Mouse (Mus musculus) natural killer cell, adult 2 months (primary cell): ENCODE data around the gene Oxsr1.
A peak's percentile ranks its signal among the peaks of the same experiment; 100 is the strongest.
"Not testable (repeated sequence)": the region's sequence is repeated elsewhere in the genome, so short reads cannot be mapped to it uniquely, and the experiment has no call there.

Experiments used
- DNase-seq, 2 experiments: peaks; one replicate each; pipeline ENCODE4 v3.0.0; 2022; ENCODE audit warnings: low spot score in 2 of 2

Gene Oxsr1

DNA sequence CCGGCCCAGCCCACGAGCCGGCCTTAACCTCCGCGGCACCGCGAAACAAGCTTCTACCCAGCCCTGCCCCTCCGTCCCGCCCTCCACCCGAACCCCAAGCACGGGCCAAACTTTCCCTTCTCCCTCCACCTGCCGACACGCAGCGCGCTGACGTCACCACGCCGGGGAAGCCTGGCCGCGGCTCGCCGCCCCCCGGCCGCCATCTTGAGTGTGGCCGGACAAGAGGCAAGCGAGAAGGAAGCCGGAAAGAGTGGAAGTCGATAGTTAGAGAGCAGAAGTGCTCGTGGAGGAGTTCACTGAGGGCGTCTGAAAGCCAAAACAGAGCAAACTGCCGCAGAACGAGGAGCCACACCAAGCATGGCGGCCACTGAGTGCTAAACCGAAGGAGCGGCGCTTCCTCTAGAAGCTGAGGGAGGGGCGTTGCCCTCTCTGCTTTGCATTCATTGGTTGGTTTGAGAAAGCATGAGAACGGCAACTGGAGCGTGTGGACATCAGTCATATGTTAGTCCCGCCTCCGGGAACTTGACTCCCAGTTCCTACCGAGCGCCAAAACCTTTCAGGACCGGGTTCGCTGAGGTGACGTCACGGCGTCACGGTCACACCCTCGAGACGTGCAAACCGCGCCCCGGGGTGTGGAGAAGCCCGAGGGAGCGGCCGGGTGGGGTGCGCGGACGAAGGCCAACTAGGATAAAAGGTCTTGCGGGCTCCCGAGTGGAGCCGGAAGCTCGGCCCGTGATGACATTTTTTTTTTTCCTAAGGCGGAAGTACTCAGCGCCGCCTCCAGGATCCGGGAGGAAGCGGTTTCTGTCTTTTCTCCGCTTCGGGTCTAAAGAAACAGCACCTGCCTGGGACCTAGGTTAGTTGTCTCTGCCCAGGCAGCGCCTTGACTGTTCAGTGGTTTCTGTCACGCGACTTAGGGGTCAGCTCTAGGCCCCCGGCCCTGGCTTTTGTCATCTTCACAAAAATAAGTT is at the start of gene Oxsr1:
Gene Oxsr1 (minus strand): TSS at position 139 of the 971 bp plus-strand sequence.
- DNase-seq, result peak; percentile 98 to 99

DNA sequence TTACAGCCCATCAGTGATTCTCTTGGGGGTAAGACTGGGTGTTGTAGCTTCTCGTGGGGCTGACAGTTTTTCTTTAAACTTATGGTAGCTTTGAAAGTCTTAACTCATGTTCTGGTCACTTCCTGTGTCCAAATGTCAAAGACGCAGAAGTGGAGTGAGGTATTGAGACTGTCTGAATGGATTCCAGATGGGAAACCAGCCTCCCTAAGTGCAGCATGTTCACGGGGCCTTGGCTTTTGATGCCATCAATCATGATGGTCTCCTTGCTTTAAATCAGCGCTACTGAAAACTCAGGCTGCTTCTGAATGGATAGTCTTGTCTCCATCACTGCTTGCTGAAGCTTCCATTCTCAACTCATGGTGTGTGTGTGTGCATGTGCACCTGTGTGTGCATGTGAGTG is 49.0 kb upstream of the Oxsr1 start:
- no peak for DNase-seq

DNA sequence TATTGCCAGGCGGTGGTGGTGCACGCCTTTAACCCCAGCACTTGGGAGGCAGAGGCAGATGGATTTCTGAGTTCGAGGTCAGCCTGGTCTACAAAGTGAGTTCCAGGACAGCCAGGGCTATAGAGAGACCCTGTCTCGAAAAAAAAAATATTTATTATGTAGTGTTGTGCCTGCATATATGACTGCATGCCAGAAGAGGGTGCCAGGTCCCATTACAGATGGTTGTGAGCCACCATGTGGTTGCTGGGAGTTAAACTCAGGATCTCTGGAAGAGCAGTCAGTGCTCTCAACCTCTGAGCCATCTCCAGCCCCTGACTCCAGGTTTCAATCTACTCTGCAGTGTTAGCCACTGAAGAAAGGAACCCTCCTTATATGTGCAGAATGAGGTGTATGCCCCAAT is 48.5 kb upstream of the Oxsr1 start:
- DNase-seq, result not testable (repeated sequence)

DNA sequence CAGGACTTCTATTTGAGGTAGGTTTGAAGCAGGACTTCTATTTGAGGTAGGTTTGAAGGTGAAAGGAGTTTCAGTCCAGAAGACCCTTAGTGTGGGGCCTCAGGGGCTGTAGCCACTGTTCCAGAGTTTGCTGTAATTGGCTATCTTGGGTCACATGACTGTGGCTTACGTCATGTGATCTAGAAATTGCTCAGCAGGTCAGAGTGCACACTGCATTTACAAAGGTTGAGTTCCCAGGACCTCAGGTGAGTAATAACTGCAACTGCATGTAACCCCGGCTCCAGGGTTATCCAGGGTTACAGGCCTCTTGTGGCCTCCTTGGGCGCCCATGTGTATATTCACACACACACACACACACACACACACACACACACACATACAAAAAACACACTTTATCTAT is 46.1 kb upstream of the Oxsr1 start:
- DNase-seq, result no peak

DNA sequence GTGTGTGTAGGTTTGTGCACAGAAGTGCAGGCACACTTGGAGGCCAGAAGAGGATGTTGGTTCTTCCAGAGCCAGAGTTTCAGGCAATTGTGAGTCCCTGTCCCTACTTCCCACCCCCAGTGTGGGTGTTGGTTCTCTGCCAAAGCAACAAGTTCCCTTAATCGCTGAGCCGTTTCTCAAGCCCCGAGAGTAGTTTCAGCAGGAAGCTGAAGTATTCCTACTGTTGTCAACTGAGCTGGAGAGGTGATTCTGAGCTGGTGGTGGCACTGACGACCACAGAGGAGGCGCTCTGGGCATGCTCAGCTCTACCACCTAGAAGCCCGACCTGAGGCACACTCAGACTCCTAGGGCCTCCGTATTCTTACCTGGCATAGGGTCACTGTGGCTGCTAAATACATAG is 43.1 kb upstream of the Oxsr1 start, which contains the start of gene Slc22a14:
Gene Slc22a14 (minus strand): TSS at position 270 of the 400 bp plus-strand sequence.
- no peak for DNase-seq

DNA sequence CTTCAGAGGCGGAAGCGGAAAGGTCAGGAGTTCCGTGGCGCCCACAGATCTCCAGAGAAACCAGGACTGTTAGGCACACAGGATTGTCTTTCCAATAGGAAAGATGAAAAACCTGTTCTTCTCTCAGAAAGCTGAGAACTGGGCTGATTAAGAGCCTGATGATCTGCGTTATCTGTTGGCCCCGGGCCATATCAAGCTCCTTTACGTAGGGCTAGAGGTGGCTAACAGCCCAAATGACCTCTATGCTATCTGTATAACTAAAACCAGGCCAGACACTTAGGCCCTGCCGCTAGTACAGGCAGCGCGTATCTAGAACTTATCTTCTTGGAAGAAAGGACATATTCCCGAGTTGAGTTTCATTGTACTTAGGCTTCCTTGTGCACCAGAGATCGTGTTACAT is 41.0 kb upstream of the Oxsr1 start:
- no peak for DNase-seq

DNA sequence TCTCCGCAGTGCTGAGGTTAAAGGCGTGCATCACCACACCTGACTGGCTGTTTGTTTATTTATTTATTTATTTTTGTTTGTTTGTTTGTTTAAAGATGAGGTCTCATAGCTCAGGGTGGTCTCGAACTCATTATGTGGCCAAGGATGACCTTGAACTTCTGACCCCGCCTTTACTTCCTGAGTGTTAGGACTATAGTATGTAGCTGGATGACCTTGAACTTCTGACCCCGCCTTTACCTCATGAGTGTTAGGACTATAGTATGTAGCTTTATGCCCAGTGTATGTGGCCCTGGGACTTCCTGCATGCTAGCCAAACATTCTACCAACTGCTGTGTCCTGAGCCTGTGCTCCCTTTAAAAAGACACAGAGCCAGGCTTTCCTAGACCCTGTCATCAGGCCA is 39.2 kb upstream of the Oxsr1 start:
- DNase-seq, result no peak

DNA sequence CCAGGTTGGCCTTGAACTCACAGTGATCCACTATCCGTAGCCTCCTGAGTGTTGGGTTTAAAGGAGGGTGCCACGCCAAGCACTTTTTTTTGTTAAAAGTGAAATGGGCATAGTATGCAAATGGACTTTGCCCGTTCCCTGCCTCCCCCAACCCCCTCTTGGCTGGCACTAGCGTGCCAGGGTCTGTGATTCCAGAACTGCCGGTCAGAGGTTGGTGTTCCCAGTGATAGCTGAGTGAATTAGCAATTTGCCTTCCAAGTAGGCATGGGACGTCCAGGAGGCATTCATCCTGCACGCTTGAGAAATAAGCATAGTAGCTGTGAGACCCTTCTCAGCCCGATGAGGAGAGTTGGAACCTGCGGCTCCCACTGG is 35.8 kb upstream of the Oxsr1 start:
- DNase-seq, result no peak

DNA sequence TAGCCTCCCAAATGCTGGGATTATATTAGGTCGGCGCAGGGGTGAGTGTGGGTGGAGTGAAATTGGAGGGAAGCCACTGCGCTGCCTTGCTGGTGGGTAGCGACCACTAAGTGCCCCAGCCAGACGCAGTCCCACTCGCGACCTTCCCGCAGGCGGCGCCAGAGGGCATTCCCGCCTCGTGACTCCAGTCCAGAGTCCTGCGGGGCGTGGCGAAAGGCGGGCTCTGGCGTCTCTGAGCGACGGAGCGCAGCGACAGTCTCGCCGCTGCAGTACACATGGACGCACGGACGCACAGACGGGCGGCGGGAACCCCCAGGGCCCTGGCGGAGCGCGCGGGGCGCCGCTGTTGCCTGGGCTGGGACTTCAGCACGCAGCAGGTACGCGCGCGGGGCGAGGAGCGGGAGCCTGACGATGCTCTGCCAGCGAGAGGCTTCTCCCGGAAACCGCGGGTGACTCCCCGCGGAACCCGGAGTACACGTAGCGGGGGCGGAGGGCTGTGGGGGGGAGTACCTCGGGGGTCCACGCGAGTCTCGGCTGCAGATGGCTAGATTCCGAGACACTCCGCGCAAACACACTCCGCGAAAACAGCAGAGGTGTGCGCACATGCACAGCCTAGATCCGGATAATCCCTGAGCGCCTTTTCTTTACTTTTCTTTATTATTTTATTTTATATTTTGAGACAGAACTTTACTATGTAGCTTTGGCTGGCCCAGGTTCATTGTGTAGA is 35.3 kb upstream of the Oxsr1 start, which contains the start of gene Xylb:
Gene Xylb (plus strand): TSS at position 51 of the 727 bp plus-strand sequence.
- peak; percentile 73 to 87 for DNase-seq

DNA sequence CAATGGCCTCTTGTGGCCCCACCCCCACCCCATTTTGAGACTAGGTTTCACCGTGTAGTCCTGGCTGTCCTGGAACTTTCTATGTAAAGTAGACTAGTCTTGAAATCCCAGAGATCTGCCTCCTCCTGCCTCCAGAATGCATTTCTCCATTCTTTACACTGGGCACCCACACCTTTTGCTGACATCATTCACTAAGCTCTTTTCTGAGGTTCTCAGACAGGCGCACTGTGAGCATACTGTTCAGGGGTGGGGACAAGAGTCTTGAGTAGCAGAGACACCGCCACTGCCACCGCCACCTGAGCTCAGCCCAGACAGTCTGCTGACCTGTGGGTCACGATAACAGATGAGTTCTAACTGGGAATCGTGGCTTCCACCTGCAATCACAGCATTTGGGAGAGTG is 33.7 kb upstream of the Oxsr1 start:
- no peak for DNase-seq

DNA sequence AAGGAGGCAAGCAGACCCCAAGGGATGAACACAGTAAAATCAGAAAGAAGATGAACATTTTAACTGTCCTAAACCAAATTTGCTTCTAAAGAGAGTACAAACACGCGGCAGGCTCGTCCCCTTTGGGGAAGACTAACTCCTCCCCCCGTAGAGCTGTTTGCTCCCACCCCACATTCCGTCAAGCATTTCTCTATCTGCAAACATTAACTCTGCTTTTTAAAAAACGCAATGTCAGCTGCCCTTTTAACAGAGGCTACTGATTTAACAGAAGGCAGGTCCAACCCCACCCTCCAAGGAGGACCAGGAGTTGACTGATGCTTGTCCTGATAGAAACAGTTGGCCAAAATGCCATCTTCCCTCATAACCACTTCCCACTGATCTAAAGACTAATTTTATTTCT is 31.7 kb upstream of the Oxsr1 start:
- no peak for DNase-seq

DNA sequence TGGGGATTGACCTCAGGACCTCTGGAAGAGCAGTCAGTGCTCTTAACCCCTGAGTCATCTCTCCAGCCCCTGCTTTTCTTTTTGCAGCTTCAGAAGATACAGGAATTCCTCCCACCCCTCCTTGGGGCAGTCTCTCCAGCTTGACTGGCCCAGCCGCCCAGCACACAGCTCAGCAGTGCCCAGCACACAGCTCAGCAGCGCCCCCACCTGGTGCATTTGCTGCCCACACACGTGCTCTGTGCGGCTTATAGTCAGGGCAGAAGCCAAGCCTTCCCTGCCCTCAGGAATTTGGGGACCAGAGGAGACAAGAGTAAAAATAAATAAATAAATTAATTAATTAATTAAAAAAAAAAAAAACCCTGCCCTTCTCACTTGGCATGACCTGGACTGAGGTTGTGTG is 29.8 kb upstream of the Oxsr1 start:
- DNase-seq, result peak; percentile 52 to 76

DNA sequence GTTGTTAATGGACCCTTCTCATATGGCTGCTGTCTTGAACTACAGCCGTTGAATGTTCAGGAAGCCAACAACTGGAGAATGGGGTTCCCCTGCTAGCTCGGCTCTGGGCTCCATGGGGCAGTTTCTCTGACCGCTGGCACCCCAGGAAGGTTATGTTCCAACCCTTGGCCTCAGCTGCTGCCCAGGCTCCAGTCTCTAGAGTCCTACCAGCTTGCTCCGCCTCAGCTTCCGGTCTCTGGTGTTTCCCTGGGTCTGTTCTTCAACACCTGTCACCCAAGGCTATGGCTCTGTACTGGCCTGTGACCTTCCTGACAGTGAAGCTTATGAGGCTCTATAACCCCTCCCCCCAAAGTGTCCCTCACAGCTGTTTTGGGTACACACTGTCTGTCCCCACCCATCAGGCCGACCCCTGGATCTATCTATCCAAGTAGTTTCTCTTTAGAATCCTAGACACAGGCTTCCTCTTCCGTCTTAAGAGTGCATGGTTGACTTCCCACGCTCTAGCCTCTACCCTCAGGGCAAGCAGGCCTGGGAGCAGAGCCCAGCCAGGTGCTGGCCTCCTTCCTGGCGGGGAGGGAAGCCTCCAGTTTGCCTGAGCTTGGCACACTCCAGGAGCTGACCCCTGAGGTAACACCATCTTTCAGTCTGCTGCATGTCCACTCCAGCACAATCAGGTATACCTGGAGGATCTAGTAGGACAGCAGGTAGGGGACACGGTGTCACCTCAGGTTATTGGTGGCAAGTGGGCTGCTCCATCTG is 28.9 kb upstream of the Oxsr1 start:
- DNase-seq, result no peak

DNA sequence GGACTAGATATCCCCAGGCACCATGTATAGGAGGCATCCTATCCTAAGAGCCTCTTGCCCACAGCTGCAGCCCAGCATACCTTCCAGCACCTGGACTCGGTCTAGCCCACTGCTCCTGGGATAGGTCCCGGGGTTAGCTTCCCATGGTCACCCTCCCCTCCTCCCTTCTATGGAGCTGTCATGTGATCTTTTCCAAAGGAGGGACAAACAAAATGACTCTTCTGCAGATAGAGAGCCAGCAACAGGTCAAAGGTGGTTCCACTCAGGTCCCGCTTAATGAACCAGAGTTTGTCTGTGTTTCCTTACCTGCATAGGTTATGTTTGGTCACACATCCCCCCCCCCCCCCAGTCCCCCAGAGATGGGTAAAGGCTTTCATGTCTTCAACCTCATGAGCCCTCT is 28.3 kb upstream of the Oxsr1 start:
- no peak for DNase-seq

DNA sequence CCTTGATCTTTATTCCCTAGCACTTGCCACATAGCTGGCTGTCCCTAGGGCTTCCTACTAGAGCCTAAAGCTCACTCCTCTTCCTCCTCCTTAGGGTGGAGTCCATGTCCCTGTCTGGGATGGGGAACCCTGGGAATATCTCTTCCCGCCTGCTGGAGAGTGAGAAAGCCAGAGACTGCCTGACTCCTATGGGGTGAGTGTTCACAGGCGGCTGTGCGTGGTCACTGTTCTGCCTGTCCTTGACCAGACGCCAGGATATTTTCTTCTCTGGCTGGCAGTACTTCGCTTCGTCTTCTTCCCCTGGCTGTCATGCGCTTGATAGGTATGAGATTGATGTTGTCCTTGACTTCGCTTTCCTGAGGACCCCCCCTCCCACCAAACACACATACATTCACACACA is 24.1 kb upstream of the Oxsr1 start:
- no peak for DNase-seq

DNA sequence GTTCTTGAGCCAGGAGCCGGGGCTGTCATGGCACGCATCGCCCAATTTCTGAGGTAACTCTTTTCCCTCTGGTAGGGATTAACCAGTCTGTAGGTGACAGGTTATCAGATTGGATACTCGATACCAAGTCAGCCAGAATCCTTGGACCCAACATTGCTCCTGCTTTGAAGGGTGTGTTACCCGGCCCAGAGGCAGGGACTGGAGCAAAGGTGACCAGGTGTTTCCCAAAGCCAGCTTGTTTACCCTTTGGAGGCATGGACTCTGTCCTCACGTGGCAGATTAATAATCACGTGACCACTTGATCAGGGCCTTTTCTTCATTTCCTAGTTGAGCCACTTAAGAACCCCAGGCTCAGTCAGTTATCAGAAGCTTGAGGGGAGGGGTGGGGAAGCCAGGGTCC is 20.5 kb upstream of the Oxsr1 start:
- DNase-seq, result no peak

DNA sequence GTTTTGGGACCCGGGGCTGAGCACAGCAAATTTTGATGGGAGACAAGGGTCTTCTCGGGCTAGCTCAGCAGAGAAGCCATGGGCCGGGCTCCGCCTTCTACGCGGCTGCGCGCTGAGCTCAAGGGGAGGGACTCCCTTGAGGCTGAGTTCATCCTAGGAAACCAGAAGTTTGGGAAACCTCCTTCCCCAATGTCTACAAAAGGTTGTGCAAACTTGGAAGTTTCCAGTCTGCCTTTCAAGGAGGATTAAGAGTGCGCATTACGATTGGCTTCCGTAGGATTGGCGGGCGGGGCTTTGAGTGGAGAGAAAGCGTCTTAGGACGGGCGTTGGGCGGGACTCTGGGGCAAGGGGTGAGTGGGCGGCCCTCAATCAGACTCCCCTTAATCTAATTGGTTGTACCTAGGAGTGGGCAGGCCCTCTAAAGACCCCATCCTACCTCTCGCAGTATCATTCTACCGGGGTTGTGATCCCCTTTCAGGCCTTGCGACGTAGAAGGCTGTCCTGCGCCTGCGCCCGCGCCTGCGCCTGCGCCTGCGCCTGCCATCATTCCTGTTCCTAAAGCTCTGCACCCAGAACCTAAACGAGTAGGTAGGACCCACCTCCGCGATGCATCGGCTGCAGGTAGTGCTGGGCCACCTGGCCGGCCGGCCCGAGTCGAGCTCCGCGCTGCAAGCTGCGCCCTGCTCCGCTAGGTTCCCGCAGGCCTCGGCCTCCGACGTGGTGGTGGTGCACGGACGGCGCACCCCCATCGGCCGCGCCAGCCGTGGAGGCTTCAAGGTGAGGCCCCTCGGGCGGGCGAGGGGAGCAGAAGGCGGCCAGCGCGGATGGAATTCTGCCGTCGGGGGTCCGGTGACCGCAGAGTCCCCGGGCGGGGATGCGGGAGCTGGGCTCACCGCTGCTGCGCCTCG is 18.9 kb upstream of the Oxsr1 start, which contains the start of gene Myd88:
Gene Myd88 (minus strand): TSS at position 503 of the 908 bp plus-strand sequence.
- DNase-seq, result peak; percentile 87 to 89

DNA sequence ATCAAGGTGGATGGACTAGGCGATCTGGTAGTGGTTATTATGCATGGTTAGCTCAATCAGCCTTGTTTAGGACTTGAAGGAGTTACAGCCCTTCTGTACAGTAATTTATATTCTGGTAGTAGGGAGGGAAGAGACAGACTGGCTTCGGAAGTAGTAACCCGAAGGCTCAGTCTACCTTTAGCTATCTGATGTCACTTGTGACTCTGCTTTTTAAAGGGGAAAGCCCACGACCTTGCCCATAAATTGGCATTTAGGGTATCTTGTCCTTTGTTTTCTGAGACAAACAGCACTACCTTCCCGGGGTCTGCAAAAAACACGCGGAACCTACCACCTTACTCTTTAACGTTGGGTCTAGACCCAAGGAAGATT is 18.0 kb upstream of the Oxsr1 start:
- DNase-seq, result no peak

DNA sequence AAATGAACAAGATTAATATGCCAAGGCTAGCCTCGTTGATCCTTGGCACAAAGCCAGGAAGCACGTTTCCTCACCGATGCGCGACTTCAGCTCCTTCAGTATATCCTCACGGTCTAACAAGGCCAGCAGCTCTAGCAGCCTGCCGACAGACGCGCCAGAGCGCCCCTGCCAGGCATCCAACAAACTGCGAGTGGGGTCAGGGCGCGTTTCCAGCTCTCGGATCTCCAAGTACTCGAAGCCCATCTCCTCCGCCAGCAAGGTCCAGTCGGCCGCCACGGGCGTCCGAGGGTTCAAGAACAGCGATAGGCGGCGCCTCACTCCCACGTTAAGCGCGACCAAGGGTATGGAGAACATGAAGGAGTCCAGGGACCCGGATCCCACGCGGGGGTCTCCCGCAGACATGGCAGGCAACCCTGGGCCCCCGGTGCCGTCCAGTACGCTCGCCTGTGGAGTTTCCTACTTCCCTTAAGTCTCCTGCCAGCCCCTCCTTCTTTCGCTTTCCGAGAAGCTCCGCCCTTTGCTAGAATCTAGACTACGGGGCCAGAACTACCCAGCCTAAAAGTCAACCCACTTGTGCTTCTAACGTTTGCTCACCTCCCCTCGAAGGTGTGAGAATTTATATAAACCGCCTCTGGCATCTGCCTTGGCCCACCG is 17.5 kb upstream of the Oxsr1 start, which contains the start of gene Acaa1a:
Gene Acaa1a (plus strand): TSS at position 119 of the 654 bp plus-strand sequence.
- DNase-seq, result peak; percentile 62 to 64

DNA sequence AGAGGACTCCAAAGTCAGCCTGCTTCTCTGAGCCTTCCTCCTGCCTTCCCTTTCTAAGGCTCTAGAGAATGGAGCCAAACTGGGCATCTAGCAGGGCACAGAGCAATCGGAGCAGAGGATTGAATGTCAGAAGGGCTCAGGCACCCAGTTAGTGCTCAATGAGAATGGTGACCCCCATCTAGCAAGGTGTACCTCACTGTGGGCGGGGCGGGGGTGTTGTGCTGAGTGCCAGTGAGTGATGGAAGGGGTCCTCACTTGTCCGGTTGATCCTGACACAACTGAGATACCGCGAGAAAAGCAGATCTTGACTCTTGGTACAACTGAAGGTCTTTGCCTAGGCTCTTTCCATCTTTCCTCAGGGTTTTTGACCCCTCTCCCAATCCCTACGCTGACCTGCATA is 16.9 kb upstream of the Oxsr1 start:
- DNase-seq, result no peak
